Mouse (Mus musculus): ENCODE results near the gene Sar1a. TPM values are rescaled to one million over a fixed set of nuclear protein-coding genes. Genes with fewer than 3 reads are reported as not detected.

Sar1a gene
- 169 and 175 TPM in 2 replicates for polyA plus RNA-seq (2014; fragmentation: Nextera tagmentation; extraction: Ambion mirVana)

DNA sequence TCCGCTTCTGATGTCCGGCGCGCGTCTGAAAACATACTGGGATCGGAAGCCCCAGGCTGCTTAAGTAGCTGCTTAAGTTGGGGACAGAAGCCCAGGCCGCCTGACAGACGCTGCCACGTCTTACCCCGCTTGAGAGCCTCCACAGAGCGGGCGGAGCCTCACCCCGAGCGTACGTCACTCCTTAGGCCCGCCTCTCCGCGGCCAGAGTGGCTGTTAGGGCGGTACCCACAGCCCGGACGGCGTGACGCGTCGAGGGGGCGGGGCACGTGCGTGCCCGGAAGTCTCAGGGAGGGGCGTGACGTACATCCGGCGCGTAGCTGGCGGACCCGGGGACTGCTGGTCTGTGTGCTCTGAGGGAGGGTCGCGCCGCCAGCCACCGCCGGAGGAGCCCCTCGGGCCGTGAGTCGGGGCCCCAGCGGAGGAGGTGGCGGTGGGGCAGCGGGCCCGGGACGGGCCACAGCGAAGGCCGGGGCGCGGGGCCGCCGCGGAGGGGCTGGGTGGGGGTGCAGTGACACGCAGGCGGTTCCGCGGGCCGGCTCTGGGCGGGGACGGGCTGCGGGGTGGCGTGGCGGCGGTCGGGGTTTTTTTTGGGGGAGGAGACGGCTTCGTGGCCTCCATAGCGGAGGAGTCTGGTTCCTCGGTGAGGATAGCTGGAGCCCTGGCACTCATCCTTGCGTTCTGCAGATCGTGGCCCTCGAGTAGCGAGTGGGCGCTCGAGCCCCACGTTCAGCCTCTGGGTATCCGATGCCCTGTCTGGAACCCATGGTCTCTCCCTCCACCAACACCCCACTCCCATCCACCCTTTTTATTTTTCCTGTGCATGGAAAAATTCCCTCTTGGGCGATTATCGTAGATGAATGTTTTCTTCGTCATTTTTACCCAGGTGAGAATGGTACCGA is at the start of gene Sar1a:
Gene Sar1a, plus strand, starts transcription at position 285 of the 899 bp plus-strand sequence.
- under 1% methylated on average over 71 of the region's 84 CpGs for WGBS
- Histone ChIP-seq H3K4me3 (ENCODE audit: control insufficient read depth in 1 of 2, insufficient read depth in 1 of 2, low read depth in 1 of 2, low read length in 2 of 2) (peak within 1 kb of the TSS; percentile 96 to 98), H3K27me3 (ENCODE audit: control insufficient read depth, insufficient read depth, low read length) (no peaks in the 10 kb centered on the region), H3K9me3 (ENCODE audit: control insufficient read depth, low read length) (no peaks in the 10 kb centered on the region), H3K4me1 (ENCODE audit: control insufficient read depth in 2 of 2, insufficient read depth in 2 of 2, low read length in 2 of 2) (peaks cover 5 to 14% of the 10 kb centered on the region in 2 experiments), H3K9ac (ENCODE audit: low read length) (peak within 1 kb of the TSS; percentile 98), H3K4me2 (ENCODE audit: low read length) (peak within 1 kb of the TSS; percentile 91), H3K27ac (replicated peaks in 1 of 2; ENCODE audit: control insufficient read depth in 1 of 2, insufficient read depth in 1 of 2, low read depth in 2 of 2, low read length in 2 of 2) (peak within 1 kb of the TSS; percentile 85 to 97), H3K36me3 (ENCODE audit: control insufficient read depth, insufficient read depth, low read length) (peaks cover 19% of the 10 kb centered on the region)
- peak; percentile 100 for ATAC-seq (ENCODE audit: insufficient number of reproducible peaks, insufficient read depth, low FRiP score, low read depth)

DNA sequence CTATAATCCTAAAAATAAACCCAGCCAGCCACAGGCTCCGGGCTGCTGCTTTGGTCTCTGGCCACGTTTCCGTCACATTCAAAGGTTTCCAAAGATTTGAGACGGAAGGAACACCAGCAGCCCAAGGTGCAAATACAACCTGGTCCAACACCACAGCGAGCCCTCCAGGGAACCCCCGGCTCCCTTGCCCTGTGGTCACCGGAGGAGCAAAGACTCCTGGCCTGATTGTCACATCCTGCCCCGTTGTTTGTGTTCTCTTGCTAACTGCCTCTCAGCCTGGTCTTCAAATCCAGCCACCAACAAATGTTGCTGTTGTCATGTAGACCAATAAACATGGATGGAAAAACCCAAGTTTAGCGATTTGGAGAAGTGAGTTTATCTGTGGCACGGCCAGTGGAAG is 47.7 kb upstream of the Sar1a start:
- H3K4me1 ChIP-seq (ENCODE audit: control insufficient read depth in 2 of 2, insufficient read depth in 2 of 2, low read length in 2 of 2) = peaks cover 9 to 11% of the 10 kb centered on the region in 2 experiments
- no peaks in the 10 kb centered on the region for H3K27me3 ChIP-seq (ENCODE audit: control insufficient read depth, insufficient read depth, low read length)
- peaks cover 4% of the 10 kb centered on the region; the same call in 1 of the 2 replicates for H3K9me3 ChIP-seq (ENCODE audit: control insufficient read depth, low read length)
- H3K36me3 ChIP-seq (ENCODE audit: control insufficient read depth, insufficient read depth, low read length) = no peaks in the 10 kb centered on the region
- no peak overlapping the region for H3K27ac ChIP-seq (replicated peaks in 1 of 2; ENCODE audit: control insufficient read depth in 1 of 2, insufficient read depth in 1 of 2, low read depth in 2 of 2, low read length in 2 of 2)
- H3K4me3 ChIP-seq (ENCODE audit: control insufficient read depth in 1 of 2, insufficient read depth in 1 of 2, low read depth in 1 of 2, low read length in 2 of 2) = no peak overlapping the region
- no peak for ATAC-seq (ENCODE audit: insufficient number of reproducible peaks, insufficient read depth, low FRiP score, low read depth)
- no peak overlapping the region for H3K9ac ChIP-seq (ENCODE audit: low read length)
- H3K4me2 ChIP-seq (ENCODE audit: low read length) = no peak overlapping the region
- 45% methylated on average over 10 of the region's 10 CpGs for WGBS

DNA sequence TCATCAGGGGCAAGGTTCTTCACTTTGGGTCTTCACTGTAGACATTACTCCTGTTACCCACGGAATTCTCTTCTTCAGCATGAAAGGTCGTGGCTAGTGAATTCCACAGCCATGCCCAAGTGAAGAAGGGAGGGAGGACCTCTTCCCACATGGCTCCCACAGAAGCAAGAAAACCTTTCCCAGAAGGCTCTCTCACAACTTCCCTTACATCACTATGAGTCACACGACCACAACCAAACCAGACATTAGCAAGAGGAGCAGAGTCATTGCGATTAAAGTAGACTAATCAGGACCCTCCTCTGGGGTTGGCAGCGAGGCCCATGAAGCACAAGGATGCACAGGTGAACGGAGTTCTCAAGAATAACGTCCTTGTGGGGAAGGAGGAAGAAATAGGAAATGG is 43.0 kb upstream of the Sar1a start:
- no peak for ATAC-seq (ENCODE audit: insufficient number of reproducible peaks, insufficient read depth, low FRiP score, low read depth)
- Histone ChIP-seq H3K9ac (ENCODE audit: low read length) (no peak overlapping the region), H3K9me3 (ENCODE audit: control insufficient read depth, low read length) (peaks cover 4% of the 10 kb centered on the region; the same call in 1 of the 2 replicates), H3K27ac (replicated peaks in 1 of 2; ENCODE audit: control insufficient read depth in 1 of 2, insufficient read depth in 1 of 2, low read depth in 2 of 2, low read length in 2 of 2) (no peak overlapping the region), H3K4me2 (ENCODE audit: low read length) (no peak overlapping the region), H3K4me3 (ENCODE audit: control insufficient read depth in 1 of 2, insufficient read depth in 1 of 2, low read depth in 1 of 2, low read length in 2 of 2) (no peak overlapping the region), H3K36me3 (ENCODE audit: control insufficient read depth, insufficient read depth, low read length) (no peaks in the 10 kb centered on the region), H3K4me1 (ENCODE audit: control insufficient read depth in 2 of 2, insufficient read depth in 2 of 2, low read length in 2 of 2) (peaks cover 2% of the 10 kb centered on the region in 2 experiments; a peak in 2 of 4 replicates), H3K27me3 (ENCODE audit: control insufficient read depth, insufficient read depth, low read length) (no peaks in the 10 kb centered on the region)
- WGBS = 62% methylated on average over 7 of the region's 7 CpGs

DNA sequence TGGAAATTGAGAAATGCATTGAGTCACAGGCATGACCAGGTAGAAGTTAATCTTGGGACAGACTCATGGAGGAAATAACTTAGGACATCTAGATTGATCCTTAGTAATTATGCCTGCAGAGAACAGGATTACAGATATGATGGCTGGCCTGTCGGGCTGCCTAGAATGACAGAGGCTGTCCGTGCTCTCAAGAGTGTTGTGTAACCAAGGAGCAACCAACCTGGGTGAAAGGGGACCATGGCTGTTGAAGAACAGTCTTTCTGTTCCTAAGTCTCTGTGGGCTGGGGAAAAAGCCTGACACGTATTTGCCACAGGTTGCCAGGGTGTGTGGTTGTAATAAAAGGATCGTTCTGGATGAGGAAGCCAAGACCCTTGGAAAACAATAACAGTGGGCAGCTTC is 39.7 kb upstream of the Sar1a start:
- Histone ChIP-seq H3K27ac (replicated peaks in 1 of 2; ENCODE audit: control insufficient read depth in 1 of 2, insufficient read depth in 1 of 2, low read depth in 2 of 2, low read length in 2 of 2) (no peak overlapping the region), H3K4me3 (ENCODE audit: control insufficient read depth in 1 of 2, insufficient read depth in 1 of 2, low read depth in 1 of 2, low read length in 2 of 2) (no peak overlapping the region), H3K9ac (ENCODE audit: low read length) (no peak overlapping the region), H3K4me2 (ENCODE audit: low read length) (no peak overlapping the region), H3K36me3 (ENCODE audit: control insufficient read depth, insufficient read depth, low read length) (no peaks in the 10 kb centered on the region), H3K4me1 (ENCODE audit: control insufficient read depth in 2 of 2, insufficient read depth in 2 of 2, low read length in 2 of 2) (no peaks in the 10 kb centered on the region), H3K9me3 (ENCODE audit: control insufficient read depth, low read length) (peaks cover 4% of the 10 kb centered on the region; the same call in 1 of the 2 replicates), H3K27me3 (ENCODE audit: control insufficient read depth, insufficient read depth, low read length) (no peaks in the 10 kb centered on the region)
- no peak for ATAC-seq (ENCODE audit: insufficient number of reproducible peaks, insufficient read depth, low FRiP score, low read depth)
- WGBS = 65% methylated on average over 4 of the region's 4 CpGs

DNA sequence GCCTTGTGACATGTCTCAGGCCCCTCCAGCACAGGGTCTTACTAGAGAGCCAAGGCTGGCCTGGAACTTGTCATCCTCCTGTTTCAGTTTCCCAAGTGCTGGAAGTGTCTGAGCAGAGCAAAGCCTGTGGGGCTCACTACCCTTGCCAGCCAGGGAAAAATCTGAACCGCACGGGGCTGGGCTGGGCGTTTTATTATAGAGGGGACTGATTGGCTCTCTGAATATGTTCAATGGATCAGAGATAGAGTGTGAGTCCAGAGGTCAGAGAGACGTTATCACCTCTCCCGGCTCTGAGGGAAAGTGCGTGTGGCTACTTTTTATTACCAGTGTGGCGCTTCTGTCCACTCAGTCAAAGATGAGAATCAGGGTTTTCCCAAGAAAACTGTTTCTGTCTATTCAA is 33.5 kb upstream of the Sar1a start:
- no peak overlapping the region for H3K4me2 ChIP-seq (ENCODE audit: low read length)
- no peak overlapping the region for H3K27ac ChIP-seq (replicated peaks in 1 of 2; ENCODE audit: control insufficient read depth in 1 of 2, insufficient read depth in 1 of 2, low read depth in 2 of 2, low read length in 2 of 2)
- H3K9me3 ChIP-seq (ENCODE audit: control insufficient read depth, low read length) = no peaks in the 10 kb centered on the region
- peaks cover 4 to 8% of the 10 kb centered on the region in 2 experiments for H3K4me1 ChIP-seq (ENCODE audit: control insufficient read depth in 2 of 2, insufficient read depth in 2 of 2, low read length in 2 of 2)
- no peaks in the 10 kb centered on the region for H3K27me3 ChIP-seq (ENCODE audit: control insufficient read depth, insufficient read depth, low read length)
- 57% methylated on average over 7 of the region's 7 CpGs for WGBS
- H3K9ac ChIP-seq (ENCODE audit: low read length) = no peak overlapping the region
- ATAC-seq (ENCODE audit: insufficient number of reproducible peaks, insufficient read depth, low FRiP score, low read depth) = no peak
- no peaks in the 10 kb centered on the region for H3K36me3 ChIP-seq (ENCODE audit: control insufficient read depth, insufficient read depth, low read length)
- H3K4me3 ChIP-seq (ENCODE audit: control insufficient read depth in 1 of 2, insufficient read depth in 1 of 2, low read depth in 1 of 2, low read length in 2 of 2) = no peak overlapping the region

DNA sequence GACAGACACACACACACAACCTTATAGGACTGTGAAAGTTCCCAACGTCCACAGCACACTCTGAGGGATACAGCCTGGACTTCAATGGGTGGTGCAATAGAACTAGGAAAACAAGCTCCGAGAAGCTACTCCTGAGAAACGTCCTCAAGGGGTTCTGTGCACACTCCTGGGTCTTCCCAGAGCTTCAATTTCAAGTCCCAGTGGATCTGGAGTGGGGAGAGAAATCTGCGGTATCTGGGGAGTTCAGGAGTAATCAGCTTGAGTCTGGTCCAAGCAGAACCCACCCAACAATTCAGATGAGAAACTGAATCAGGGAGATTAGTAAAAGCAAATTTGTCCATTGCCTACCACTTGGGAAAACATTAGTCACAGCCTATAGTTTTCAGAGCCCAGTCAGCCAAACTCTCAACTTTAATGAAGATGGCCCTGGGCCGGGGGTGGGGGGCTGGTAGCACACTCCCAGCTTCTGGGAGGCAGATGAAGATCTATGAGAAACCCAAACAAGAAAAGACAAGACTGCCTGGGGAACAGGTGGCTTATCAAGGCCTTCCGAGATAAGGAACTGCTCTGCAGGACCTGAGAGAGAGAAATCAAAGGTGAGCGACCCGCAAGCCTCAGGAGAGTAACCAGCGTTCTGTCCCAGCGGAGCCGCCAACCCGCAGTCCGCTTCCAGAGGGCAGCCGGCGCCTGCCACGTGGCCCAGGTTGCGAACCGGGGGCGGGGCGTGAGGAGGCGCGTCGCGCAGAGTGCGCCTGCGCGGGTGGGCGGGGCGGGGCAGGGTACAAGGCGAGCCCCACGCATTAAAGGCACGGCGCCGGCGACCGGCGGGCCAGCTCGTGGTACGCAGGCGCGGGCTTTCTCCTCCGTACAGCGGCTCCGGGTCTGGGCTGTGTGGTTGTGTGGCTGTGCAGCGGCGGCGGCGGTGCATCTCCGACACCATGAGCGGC is 32.0 kb upstream of the Sar1a start, which contains the start of gene Ppa1:
Gene Ppa1, plus strand, starts transcription at position 763 of the 947 bp plus-strand sequence.
- peak; percentile 95 for ATAC-seq (ENCODE audit: insufficient number of reproducible peaks, insufficient read depth, low FRiP score, low read depth)
- Histone ChIP-seq H3K36me3 (ENCODE audit: control insufficient read depth, insufficient read depth, low read length) (peaks cover 10% of the 10 kb centered on the region; the same call in 1 of the 2 replicates), H3K9ac (ENCODE audit: low read length) (peak within 1 kb of the TSS; percentile 86), H3K27ac (replicated peaks in 1 of 2; ENCODE audit: control insufficient read depth in 1 of 2, insufficient read depth in 1 of 2, low read depth in 2 of 2, low read length in 2 of 2) (peak within 1 kb of the TSS; percentile 48 to 67), H3K4me3 (ENCODE audit: control insufficient read depth in 1 of 2, insufficient read depth in 1 of 2, low read depth in 1 of 2, low read length in 2 of 2) (peak within 1 kb of the TSS; percentile 77 to 93), H3K27me3 (ENCODE audit: control insufficient read depth, insufficient read depth, low read length) (no peaks in the 10 kb centered on the region), H3K4me1 (ENCODE audit: control insufficient read depth in 2 of 2, insufficient read depth in 2 of 2, low read length in 2 of 2) (peaks cover 4 to 8% of the 10 kb centered on the region in 2 experiments), H3K9me3 (ENCODE audit: control insufficient read depth, low read length) (no peaks in the 10 kb centered on the region), H3K4me2 (ENCODE audit: low read length) (peak within 1 kb of the TSS; percentile 89)
- 3% methylated on average over 39 of the region's 50 CpGs for WGBS
